Mouse (Mus musculus): ENCODE results near the gene Emg1. TPM values are rescaled to one million over a fixed set of nuclear protein-coding genes. Genes with fewer than 3 reads are reported as not detected.
"Not testable (repeated sequence)": the region's sequence is repeated elsewhere in the genome, so short reads cannot be mapped to it uniquely, and the experiment has no call there.

Gene Emg1
- polyA plus RNA-seq, 1 experiment from 2014 or later, result 205 TPM

- no peaks in the 10 kb centered on the region for H3K9me3 ChIP-seq (ENCODE audit: control insufficient read depth, low read depth, low read length)
- ATAC-seq (ENCODE audit: insufficient number of reproducible peaks, insufficient read depth, low FRiP score, low read depth), result no peak
- H3K9ac ChIP-seq (replicated peaks; ENCODE audit: low read depth, low read length), result no peak overlapping the region
- peak overlapping the region; percentile 21; the same call in 1 of the 2 replicates for H3K27ac ChIP-seq (ENCODE audit: low read length)
- no peak overlapping the region for H3K4me2 ChIP-seq (replicated peaks; ENCODE audit: low read depth, low read length)
- no peaks in the 10 kb centered on the region for H3K36me3 ChIP-seq (ENCODE audit: control insufficient read depth, insufficient read depth, low read length)
- no peak overlapping the region for H3K4me3 ChIP-seq (ENCODE audit: low read depth, low read length)
- H3K27me3 ChIP-seq (ENCODE audit: control insufficient read depth, insufficient read depth, low read length), result no peaks in the 10 kb centered on the region
- 85% methylated on average over 12 of the region's 12 CpGs for WGBS
- H3K4me1 ChIP-seq (ENCODE audit: control insufficient read depth, insufficient read depth, low read length), result no peaks in the 10 kb centered on the region
These were observed 26.2 kb downstream of the Emg1 start for GRCm38 (mm10) chr6:124685606-124686386.

- Histone ChIP-seq H3K27ac (ENCODE audit: low read length) (no peak overlapping the region), H3K9me3 (ENCODE audit: control insufficient read depth, low read depth, low read length) (no peaks in the 10 kb centered on the region), H3K4me3 (ENCODE audit: low read depth, low read length) (no peak overlapping the region), H3K4me1 (ENCODE audit: control insufficient read depth, insufficient read depth, low read length) (no peaks in the 10 kb centered on the region), H3K4me2 (replicated peaks; ENCODE audit: low read depth, low read length) (no peak overlapping the region), H3K9ac (replicated peaks; ENCODE audit: low read depth, low read length) (no peak overlapping the region), H3K36me3 (ENCODE audit: control insufficient read depth, insufficient read depth, low read length) (no peaks in the 10 kb centered on the region), H3K27me3 (ENCODE audit: control insufficient read depth, insufficient read depth, low read length) (no peaks in the 10 kb centered on the region)
- ATAC-seq (ENCODE audit: insufficient number of reproducible peaks, insufficient read depth, low FRiP score, low read depth), result peak; percentile 62
- WGBS, result 71% methylated on average over 14 of the region's 14 CpGs
These were observed 28.2 kb downstream of the Emg1 start for GRCm38 (mm10) chr6:124683591-124684417.

GRCm38 (mm10) chr6:124682291-124682690, 29.7 kb downstream of the Emg1 start:
- H3K4me2 ChIP-seq (replicated peaks; ENCODE audit: low read depth, low read length); H3K27ac ChIP-seq (ENCODE audit: low read length); H3K9me3 ChIP-seq (ENCODE audit: control insufficient read depth, low read depth, low read length); H3K27me3 ChIP-seq (ENCODE audit: control insufficient read depth, insufficient read depth, low read length); ATAC-seq (ENCODE audit: insufficient number of reproducible peaks, insufficient read depth, low FRiP score, low read depth); H3K36me3 ChIP-seq (ENCODE audit: control insufficient read depth, insufficient read depth, low read length); H3K4me1 ChIP-seq (ENCODE audit: control insufficient read depth, insufficient read depth, low read length); H3K4me3 ChIP-seq (ENCODE audit: low read depth, low read length); H3K9ac ChIP-seq (replicated peaks; ENCODE audit: low read depth, low read length): not testable (repeated sequence)
- WGBS, result 60% methylated on average over 6 of the region's 6 CpGs

- ATAC-seq (ENCODE audit: insufficient number of reproducible peaks, insufficient read depth, low FRiP score, low read depth), result no peak
- Histone ChIP-seq H3K4me2 (replicated peaks; ENCODE audit: low read depth, low read length) (no peak overlapping the region), H3K4me1 (ENCODE audit: control insufficient read depth, insufficient read depth, low read length) (no peaks in the 10 kb centered on the region), H3K36me3 (ENCODE audit: control insufficient read depth, insufficient read depth, low read length) (no peaks in the 10 kb centered on the region), H3K9me3 (ENCODE audit: control insufficient read depth, low read depth, low read length) (no peaks in the 10 kb centered on the region), H3K27ac (ENCODE audit: low read length) (no peak overlapping the region), H3K27me3 (ENCODE audit: control insufficient read depth, insufficient read depth, low read length) (no peaks in the 10 kb centered on the region), H3K9ac (replicated peaks; ENCODE audit: low read depth, low read length) (no peak overlapping the region), H3K4me3 (ENCODE audit: low read depth, low read length) (no peak overlapping the region)
- WGBS, result 85% methylated on average over 3 of the region's 3 CpGs
These were observed 32.5 kb downstream of the Emg1 start for GRCm38 (mm10) chr6:124679486-124679885.

GRCm38 (mm10) chr6:124678769-124679168, 33.2 kb downstream of the Emg1 start:
- H3K4me1 ChIP-seq (ENCODE audit: control insufficient read depth, insufficient read depth, low read length), result no peaks in the 10 kb centered on the region
- WGBS, result 89% methylated on average over 7 of the region's 7 CpGs
- H3K27ac ChIP-seq (ENCODE audit: low read length), result no peak overlapping the region
- H3K4me2 ChIP-seq (replicated peaks; ENCODE audit: low read depth, low read length), result no peak overlapping the region
- no peak overlapping the region for H3K9ac ChIP-seq (replicated peaks; ENCODE audit: low read depth, low read length)
- no peak overlapping the region for H3K4me3 ChIP-seq (ENCODE audit: low read depth, low read length)
- no peaks in the 10 kb centered on the region for H3K36me3 ChIP-seq (ENCODE audit: control insufficient read depth, insufficient read depth, low read length)
- H3K27me3 ChIP-seq (ENCODE audit: control insufficient read depth, insufficient read depth, low read length), result no peaks in the 10 kb centered on the region
- H3K9me3 ChIP-seq (ENCODE audit: control insufficient read depth, low read depth, low read length), result no peaks in the 10 kb centered on the region
- no peak for ATAC-seq (ENCODE audit: insufficient number of reproducible peaks, insufficient read depth, low FRiP score, low read depth)

GRCm38 (mm10) chr6:124676171-124676570, 35.8 kb downstream of the Emg1 start:
- no peak overlapping the region for H3K4me2 ChIP-seq (replicated peaks; ENCODE audit: low read depth, low read length)
- no peaks in the 10 kb centered on the region for H3K4me1 ChIP-seq (ENCODE audit: control insufficient read depth, insufficient read depth, low read length)
- H3K9ac ChIP-seq (replicated peaks; ENCODE audit: low read depth, low read length), result no peak overlapping the region
- no peaks in the 10 kb centered on the region for H3K9me3 ChIP-seq (ENCODE audit: control insufficient read depth, low read depth, low read length)
- H3K27me3 ChIP-seq (ENCODE audit: control insufficient read depth, insufficient read depth, low read length), result no peaks in the 10 kb centered on the region
- 76% methylated on average over 6 of the region's 6 CpGs for WGBS
- no peaks in the 10 kb centered on the region for H3K36me3 ChIP-seq (ENCODE audit: control insufficient read depth, insufficient read depth, low read length)
- no peak for ATAC-seq (ENCODE audit: insufficient number of reproducible peaks, insufficient read depth, low FRiP score, low read depth)
- H3K27ac ChIP-seq (ENCODE audit: low read length), result no peak overlapping the region
- H3K4me3 ChIP-seq (ENCODE audit: low read depth, low read length), result no peak overlapping the region

- WGBS, result 90% methylated on average over 7 of the region's 7 CpGs
- no peaks in the 10 kb centered on the region for H3K4me1 ChIP-seq (ENCODE audit: control insufficient read depth, insufficient read depth, low read length)
- no peaks in the 10 kb centered on the region for H3K27me3 ChIP-seq (ENCODE audit: control insufficient read depth, insufficient read depth, low read length)
- H3K4me3 ChIP-seq (ENCODE audit: low read depth, low read length), result no peak overlapping the region
- H3K9ac ChIP-seq (replicated peaks; ENCODE audit: low read depth, low read length), result no peak overlapping the region
- H3K9me3 ChIP-seq (ENCODE audit: control insufficient read depth, low read depth, low read length), result no peaks in the 10 kb centered on the region
- H3K27ac ChIP-seq (ENCODE audit: low read length), result no peak overlapping the region
- ATAC-seq (ENCODE audit: insufficient number of reproducible peaks, insufficient read depth, low FRiP score, low read depth), result no peak
- no peak overlapping the region for H3K4me2 ChIP-seq (replicated peaks; ENCODE audit: low read depth, low read length)
- H3K36me3 ChIP-seq (ENCODE audit: control insufficient read depth, insufficient read depth, low read length), result no peaks in the 10 kb centered on the region
These were observed 37.4 kb downstream of the Emg1 start for GRCm38 (mm10) chr6:124674591-124674990.

GRCm38 (mm10) chr6:124673619-124674018, 38.4 kb downstream of the Emg1 start:
- WGBS, result 91% methylated on average over 9 of the region's 9 CpGs
- no peaks in the 10 kb centered on the region for H3K9me3 ChIP-seq (ENCODE audit: control insufficient read depth, low read depth, low read length)
- H3K4me1 ChIP-seq (ENCODE audit: control insufficient read depth, insufficient read depth, low read length), result no peaks in the 10 kb centered on the region
- ATAC-seq (ENCODE audit: insufficient number of reproducible peaks, insufficient read depth, low FRiP score, low read depth), result no peak
- no peaks in the 10 kb centered on the region for H3K27me3 ChIP-seq (ENCODE audit: control insufficient read depth, insufficient read depth, low read length)
- H3K4me3 ChIP-seq (ENCODE audit: low read depth, low read length), result no peak overlapping the region
- no peaks in the 10 kb centered on the region for H3K36me3 ChIP-seq (ENCODE audit: control insufficient read depth, insufficient read depth, low read length)
- H3K27ac ChIP-seq (ENCODE audit: low read length), result no peak overlapping the region
- no peak overlapping the region for H3K4me2 ChIP-seq (replicated peaks; ENCODE audit: low read depth, low read length)
- no peak overlapping the region for H3K9ac ChIP-seq (replicated peaks; ENCODE audit: low read depth, low read length)

All from stomach, embryonic 14.5 days (tissue).